Mouse (Mus musculus): ENCODE measurements around the gene Cfap57.
"Not testable (repeated sequence)": the region's sequence is repeated elsewhere in the genome, so short reads cannot be mapped to it uniquely, and the experiment has no call there.

The Cfap57 gene

GRCm38 (mm10) chr4:118564062-118564925, 56.3 kb downstream of the Cfap57 start:
- no peak for DNase-seq

- DNase-seq, result no peak
Measured at GRCm38 (mm10) chr4:118553039-118553649, 67.4 kb downstream of the Cfap57 start.

GRCm38 (mm10) chr4:118548130-118548480, 72.5 kb downstream of the Cfap57 start:
- peak; percentile 66 for DNase-seq

GRCm38 (mm10) chr4:118547424-118548129, 73.0 kb downstream of the Cfap57 start:
- DNase-seq, result not testable (repeated sequence)

GRCm38 (mm10) chr4:118544441-118545127, 76.0 kb downstream of the Cfap57 start:
- no peak for DNase-seq

- DNase-seq, result peak; percentile 43
Measured at GRCm38 (mm10) chr4:118543592-118544260, 76.9 kb downstream of the Cfap57 start, which contains the start of gene Tmem125. Tmem125 (minus strand) TSS chr4:118544044.

GRCm38 (mm10) chr4:118543158-118543530, 77.4 kb downstream of the Cfap57 start:
- peak; percentile 22 for DNase-seq

GRCm38 (mm10) chr4:118542510-118543157, 77.9 kb downstream of the Cfap57 start:
- DNase-seq, result no peak

- no peak for DNase-seq
Measured at GRCm38 (mm10) chr4:118539904-118540303, 80.7 kb downstream of the Cfap57 start.

GRCm38 (mm10) chr4:118537801-118538200, 82.8 kb downstream of the Cfap57 start:
- DNase-seq, result no peak

- DNase-seq, result no peak
Measured at GRCm38 (mm10) chr4:118535610-118536009, 85.0 kb downstream of the Cfap57 start.

- DNase-seq, result no peak
Measured at GRCm38 (mm10) chr4:118533605-118534004, 87.0 kb downstream of the Cfap57 start.

GRCm38 (mm10) chr4:118533156-118533555, 87.4 kb downstream of the Cfap57 start:
- no peak for DNase-seq

GRCm38 (mm10) chr4:118532663-118533062, 87.9 kb downstream of the Cfap57 start:
- no peak for DNase-seq

- no peak for DNase-seq
Measured at GRCm38 (mm10) chr4:118527720-118528119, 92.9 kb downstream of the Cfap57 start.

- no peak for DNase-seq
Measured at GRCm38 (mm10) chr4:118527335-118527681, 93.3 kb downstream of the Cfap57 start.

GRCm38 (mm10) chr4:118526408-118527334, 93.9 kb downstream of the Cfap57 start, which contains the start of gene 2610528J11Rik:
2610528J11Rik (plus strand) TSS chr4:118526999.
- no peak for DNase-seq

GRCm38 (mm10) chr4:118525779-118526178, 94.8 kb downstream of the Cfap57 start:
- no peak for DNase-seq

GRCm38 (mm10) chr4:118523976-118524375, 96.6 kb downstream of the Cfap57 start:
- DNase-seq, result no peak

GRCm38 (mm10) chr4:118522248-118522647, 98.3 kb downstream of the Cfap57 start:
- DNase-seq, result no peak

GRCm38 (mm10) chr4:118518208-118518607, 102.4 kb downstream of the Cfap57 start:
- DNase-seq, result no peak
